Mouse (Mus musculus) brain, embryonic 14.5 days (tissue): ENCODE measurements around the gene Tbl3.

ENCODE experiments used
- CTCF ChIP-seq: fragments of 200-500 bp; IDR thresholded peaks from 2 replicates; pipeline ENCODE4 v1.5.1; 2012; ENCODE audit warnings: inconsistent platforms, mild to moderate bottlenecking, moderate library complexity, borderline replicate concordance; ENCODE audit not compliant: insufficient read depth, insufficient read length; ENCODE audit errors: extremely low read depth
- POLR2A ChIP-seq: fragments of 200-500 bp; IDR thresholded peaks from 2 replicates; pipeline ENCODE4 v1.6.1; 2012; ENCODE audit warnings: mild to moderate bottlenecking, inconsistent platforms, borderline replicate concordance; ENCODE audit not compliant: poor library complexity, insufficient read depth, insufficient read length, severe bottlenecking; ENCODE audit errors: extremely low read depth

DNA sequence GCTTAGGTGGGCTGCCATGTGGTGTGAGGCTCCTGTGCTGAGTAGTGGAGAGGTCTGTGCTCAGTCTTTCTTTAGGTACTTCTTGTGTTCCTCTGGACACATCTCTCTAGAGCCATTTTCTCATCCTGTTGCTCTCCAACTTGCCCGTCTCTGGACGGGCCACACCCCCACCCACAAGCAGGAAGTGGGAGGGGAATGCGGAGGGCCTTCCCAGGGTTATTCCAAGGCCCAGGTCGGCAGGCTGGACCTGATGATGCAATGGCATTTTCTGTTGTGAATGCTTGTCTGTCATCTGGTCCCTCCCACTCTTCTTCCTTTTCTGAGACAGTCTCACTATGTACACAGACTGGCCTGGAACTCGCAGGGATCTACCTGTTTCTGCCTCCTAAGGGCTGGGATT lies 35.3 kb downstream of the Tbl3 start:
- TF ChIP-seq CTCF: no peak
- TF ChIP-seq POLR2A: no peak
